Mouse (Mus musculus) heart, postnatal 0 days (tissue): ENCODE results near the gene Zfp108. TPM values are rescaled to one million over a fixed set of nuclear protein-coding genes. Genes with fewer than 3 reads are reported as not detected.
A peak's percentile ranks its signal among the peaks of the same experiment; 100 is the strongest.
"Not testable (repeated sequence)": the region's sequence is repeated elsewhere in the genome, so short reads cannot be mapped to it uniquely, and the experiment has no call there.

Source experiments
- ATAC-seq: fragments of 200-750 bp; cut with Nextera tagmentation; 2 replicates; pipeline ENCODE4 v1.8.0; 2017; ENCODE audit warnings: low read depth, moderate number of reproducible peaks, moderate library complexity; ENCODE audit not compliant: insufficient read depth
- DNase-seq: peaks from one replicate; pipeline ENCODE4 v3.0.0-alpha.2; 2016; ENCODE audit warnings: low spot score
- H3K27ac ChIP-seq: fragments of 300-500 bp; sonication (generic); 2 replicates; pipeline ENCODE4 v1.5.1; 2014; ENCODE audit warnings: low read depth, mild to moderate bottlenecking
- H3K27me3 ChIP-seq: fragments of 300-500 bp; sonication (generic); 2 replicates; pipeline ENCODE4 v1.6.1; 2014; ENCODE audit warnings: low read length, mixed read lengths; ENCODE audit not compliant: control insufficient read depth, insufficient read depth
- H3K36me3 ChIP-seq: fragments of 300-500 bp; sonication (generic); replicated peaks from 2 replicates; pipeline ENCODE4 v1.6.1; 2014; ENCODE audit warnings: low read length, mixed read lengths; ENCODE audit not compliant: control insufficient read depth, insufficient read depth
- H3K4me1 ChIP-seq: fragments of 300-500 bp; sonication (generic); 2 replicates; pipeline ENCODE4 v1.6.1; 2014; ENCODE audit warnings: antibody characterized with exemption; ENCODE audit not compliant: control insufficient read depth, insufficient read depth
- H3K4me2 ChIP-seq: fragments of 300-500 bp; sonication (generic); 2 replicates; pipeline ENCODE4 v1.6.1; 2014; ENCODE audit warnings: low read depth, mild to moderate bottlenecking, low read length, moderate library complexity
- H3K4me3 ChIP-seq: fragments of 300-500 bp; sonication (generic); 2 replicates; pipeline ENCODE4 v1.5.1; 2014; ENCODE audit warnings: low read depth, low read length
- H3K9ac ChIP-seq: fragments of 300-500 bp; sonication (generic); replicated peaks from 2 replicates; pipeline ENCODE4 v1.6.1; 2014; ENCODE audit warnings: low read depth, low read length, mixed read lengths
- H3K9me3 ChIP-seq: fragments of 300-500 bp; sonication (generic); replicated peaks from 2 replicates; pipeline ENCODE4 v1.6.1; 2016; ENCODE audit warnings: low read length; ENCODE audit not compliant: control insufficient read depth
- CTCF ChIP-seq: IDR thresholded peaks from 2 replicates; pipeline ENCODE4 v1.5.1; 2016; ENCODE audit warnings: antibody characterized with exemption, control low read depth, low read depth
- EP300 ChIP-seq: IDR thresholded peaks from 2 replicates; pipeline ENCODE4 v1.6.1; 2016; ENCODE audit warnings: antibody characterized with exemption, low read depth
- WGBS: fragments of 180-500 bp; shearing (Covaris S2); extraction: QIAGEN DNeasy Blood & Tissue Kit; methylation state at CpG from one replicate; pipeline ENCODE4 v1.1.7; 2014; 5-methylcytosine and 5-hydroxymethylcytosine counted together
- polyA plus RNA-seq: library from polyadenylated mRNA; unstranded; fragments of >200 nt; fragmentation: Nextera tagmentation; extraction: Ambion mirVana; gene quantifications from 2 replicates; pipeline ENCODE4 v1.2.1, GENCODE M21; 2015
- total RNA-seq: library from RNA; depleted of rRNA; stranded (reverse); fragments of >200 nt; gene quantifications from 2 replicates; pipeline ENCODE4 v1.2.3, GENCODE M21; 2014; ENCODE audit warnings: low replicate concordance

The Zfp108 gene
- total and polyA plus RNA-seq, 2 experiments from 2014 or later, result 1.1 TPM

GRCm38 (mm10) chr7:24269256-24269655, 14.7 kb downstream of the Zfp108 start:
- no peaks in the 10 kb centered on the region for H3K27me3 ChIP-seq
- ATAC-seq (no peak), DNase-seq (no peak)
- no peak overlapping the region for H3K9ac ChIP-seq
- H3K27ac ChIP-seq, result no peak overlapping the region
- H3K9me3 ChIP-seq, result no peaks in the 10 kb centered on the region
- 70% methylated on average over 3 of the region's 3 CpGs for WGBS
- H3K4me2 ChIP-seq, result no peak overlapping the region
- no peak for TF ChIP-seq CTCF
- TF ChIP-seq EP300, result no peak
- H3K4me3 ChIP-seq, result no peak overlapping the region
- peaks cover 4% of the 10 kb centered on the region; the same call in 1 of the 2 replicates for H3K4me1 ChIP-seq
- H3K36me3 ChIP-seq, result peaks cover 2% of the 10 kb centered on the region

- WGBS, result 35% methylated on average over 7 of the region's 7 CpGs
- Histone ChIP-seq H3K4me1 (peaks cover 4% of the 10 kb centered on the region; the same call in 1 of the 2 replicates), H3K27me3 (no peaks in the 10 kb centered on the region), H3K36me3 (peaks cover 8% of the 10 kb centered on the region), H3K27ac (no peak overlapping the region), H3K4me3 (peak overlapping the region; percentile 60), H3K9me3 (no peaks in the 10 kb centered on the region), H3K9ac (peak overlapping the region; percentile 49), H3K4me2 (peak overlapping the region; percentile 73)
- TF ChIP-seq CTCF (no peak), EP300 (no peak)
- peak; percentile 7; the same call in 1 of the 2 replicates for ATAC-seq
- no peak for DNase-seq
Measured at GRCm38 (mm10) chr7:24269667-24270287, 15.2 kb downstream of the Zfp108 start.

- H3K36me3 ChIP-seq, result peaks cover 13% of the 10 kb centered on the region
- DNase-seq (peak; percentile 91), ATAC-seq (peak; percentile 98)
- H3K4me1 ChIP-seq, result peaks cover 4% of the 10 kb centered on the region; the same call in 1 of the 2 replicates
- peak within 1 kb of the TSS; percentile 60 for H3K4me3 ChIP-seq
- no peaks in the 10 kb centered on the region for H3K27me3 ChIP-seq
- H3K9me3 ChIP-seq, result no peaks in the 10 kb centered on the region
- TF ChIP-seq EP300 (no peak), CTCF (no peak)
- H3K9ac ChIP-seq, result peak within 1 kb of the TSS; percentile 49
- WGBS, result under 1% methylated on average over 12 of the region's 12 CpGs
- peak within 1 kb of the TSS; percentile 54 for H3K27ac ChIP-seq
- H3K4me2 ChIP-seq, result peak within 1 kb of the TSS; percentile 73
Measured at GRCm38 (mm10) chr7:24270288-24270672, 15.7 kb downstream of the Zfp108 start, which contains the start of gene Zfp93. Gene Zfp93, plus strand, starts transcription at chr7:24270420.

- Histone ChIP-seq H3K27ac (no peak overlapping the region), H3K9ac (no peak overlapping the region), H3K27me3 (no peaks in the 10 kb centered on the region), H3K4me2 (no peak overlapping the region), H3K4me3 (no peak overlapping the region), H3K9me3 (no peaks in the 10 kb centered on the region), H3K4me1 (peaks cover 4% of the 10 kb centered on the region; the same call in 1 of the 2 replicates), H3K36me3 (peaks cover 14% of the 10 kb centered on the region)
- TF ChIP-seq EP300, result no peak
- no peak for TF ChIP-seq CTCF
- ATAC-seq (no peak), DNase-seq (no peak)
- WGBS, result 86% methylated on average over 6 of the region's 6 CpGs
Measured at GRCm38 (mm10) chr7:24271191-24271590, 16.6 kb downstream of the Zfp108 start.

GRCm38 (mm10) chr7:24274456-24274855, 19.9 kb downstream of the Zfp108 start:
- Histone ChIP-seq H3K36me3 (peaks cover 14% of the 10 kb centered on the region), H3K4me2 (no peak overlapping the region), H3K9ac (no peak overlapping the region), H3K9me3 (no peaks in the 10 kb centered on the region), H3K27ac (no peak overlapping the region), H3K27me3 (no peaks in the 10 kb centered on the region), H3K4me1 (peaks cover 4% of the 10 kb centered on the region; the same call in 1 of the 2 replicates), H3K4me3 (no peak overlapping the region)
- ATAC-seq (no peak), DNase-seq (no peak)
- WGBS, result 89% methylated on average over 4 of the region's 4 CpGs
- no peak for TF ChIP-seq CTCF
- TF ChIP-seq EP300, result no peak

- DNase-seq, H3K4me1 ChIP-seq, ATAC-seq, H3K27me3 ChIP-seq, H3K4me3 ChIP-seq, H3K4me2 ChIP-seq, H3K9me3 ChIP-seq, H3K27ac ChIP-seq, H3K9ac ChIP-seq: not testable (repeated sequence)
- 83% methylated on average over 3 of the region's 3 CpGs for WGBS
- H3K36me3 ChIP-seq, result peaks cover 14% of the 10 kb centered on the region
Measured at GRCm38 (mm10) chr7:24278771-24279170, 24.2 kb downstream of the Zfp108 start.
